Mouse (Mus musculus) CH12.LX (cell line): ENCODE measurements around the gene Intu. TPM values are rescaled to one million over a fixed set of nuclear protein-coding genes. Genes with fewer than 3 reads are reported as not detected.

ENCODE experiments used
- DNase-seq: peaks from one replicate; pipeline ENCODE4 v3.0.0-alpha.2; 2013; ENCODE audit errors: extremely low read depth
- H3K27ac ChIP-seq: 2 replicates; pipeline ENCODE4 v1.5.1; 2012; ENCODE audit warnings: low read depth, mild to moderate bottlenecking, control low read depth, moderate library complexity; ENCODE audit not compliant: insufficient read depth
- H3K27me3 ChIP-seq: replicated peaks from 2 replicates; pipeline ENCODE3; 2012; ENCODE audit warnings: inconsistent platforms
- H3K36me3 ChIP-seq, 2 experiments: replicated peaks in 1 of 2; 2 replicates each; pipeline versions ENCODE3 to v1.6.1; 2012; ENCODE audit warnings: inconsistent platforms in 1 of 2, low read length in 1 of 2, mild to moderate bottlenecking in 1 of 2, mixed read lengths in 1 of 2, moderate library complexity in 1 of 2; ENCODE audit not compliant: control insufficient read depth in 1 of 2, insufficient read depth in 1 of 2
- H3K4me1 ChIP-seq, 2 experiments: 2 replicates each; pipeline ENCODE4 v1.6.1; 2012; ENCODE audit warnings: inconsistent platforms in 1 of 2, moderate library complexity in 1 of 2; ENCODE audit not compliant: insufficient read depth in 2 of 2, control insufficient read depth in 1 of 2
- H3K4me2 ChIP-seq: 2 replicates; pipeline ENCODE4 v1.6.1; 2012; ENCODE audit warnings: low read depth, mild to moderate bottlenecking, control low read depth; ENCODE audit not compliant: poor library complexity, insufficient read depth, severe bottlenecking
- H3K4me3 ChIP-seq, 3 experiments: fragments of 150-350 bp in 1 of 3; sonication (generic) in 1 of 3; replicated peaks in 1 of 3; 2 replicates each; pipeline versions ENCODE3 to v1.5.1; 2011 to 2012; ENCODE audit warnings: low read depth in 2 of 3, low read length in 2 of 3, mild to moderate bottlenecking in 2 of 3, moderate library complexity in 2 of 3, control low read depth in 1 of 3, improper control_type of control experiment in 1 of 3, inconsistent platforms in 1 of 3, mixed read lengths in 1 of 3; ENCODE audit not compliant: poor library complexity in 1 of 3
- H3K79me2 ChIP-seq: replicated peaks from 2 replicates; pipeline ENCODE4 v1.6.1; 2012; ENCODE audit warnings: mild to moderate bottlenecking, moderate library complexity; ENCODE audit not compliant: control insufficient read depth, poor library complexity, insufficient read depth, severe bottlenecking; ENCODE audit errors: extremely low read depth
- H3K9ac ChIP-seq: 2 replicates; pipeline ENCODE4 v1.6.1; 2012; ENCODE audit warnings: low read depth, mild to moderate bottlenecking, control low read depth, moderate library complexity; ENCODE audit not compliant: insufficient read depth
- H3K9me3 ChIP-seq: replicated peaks from 2 replicates; pipeline ENCODE3; 2012; ENCODE audit warnings: low read length, inconsistent platforms, mixed read lengths
- BHLHE40 ChIP-seq: IDR thresholded peaks from 2 replicates; pipeline ENCODE4 v1.6.1; 2011; ENCODE audit warnings: mild to moderate bottlenecking, low read depth, low read length, improper control_type of control experiment
- CHD2 ChIP-seq: IDR thresholded peaks from 2 replicates; pipeline ENCODE4 v1.6.1; 2011; ENCODE audit warnings: low read length, improper control_type of control experiment
- CTCF ChIP-seq, 2 experiments: IDR thresholded peaks in 1 of 2; conservative IDR thresholded peaks in 1 of 2; 2 replicates each; pipeline ENCODE4 v1.5.1; 2011 to 2012; ENCODE audit warnings: low read depth in 2 of 2, low read length in 2 of 2, improper control_type of control experiment in 1 of 2, inconsistent platforms in 1 of 2, mild to moderate bottlenecking in 1 of 2, moderate library complexity in 1 of 2
- ELF1 ChIP-seq: IDR thresholded peaks from 2 replicates; pipeline ENCODE4 v1.6.1; 2014; ENCODE audit warnings: low read depth, mild to moderate bottlenecking, inconsistent platforms, low read length, improper control_type of control experiment
- EP300 ChIP-seq: IDR thresholded peaks from 2 replicates; pipeline ENCODE4 v1.6.1; 2011; ENCODE audit warnings: low read length, improper control_type of control experiment
- ETS1 ChIP-seq: conservative IDR thresholded peaks from 2 replicates; pipeline ENCODE4 v1.6.1; 2012; ENCODE audit warnings: low read depth, mild to moderate bottlenecking, inconsistent platforms, low read length, improper control_type of control experiment, moderate library complexity
- GABPA ChIP-seq: IDR thresholded peaks from 2 replicates; pipeline ENCODE4 v1.6.1; 2012; ENCODE audit warnings: low read depth, low read length, improper control_type of control experiment, inconsistent platforms; ENCODE audit not compliant: insufficient replicate concordance
- HCFC1 ChIP-seq: IDR thresholded peaks from 2 replicates; pipeline ENCODE4 v1.6.1; 2012; ENCODE audit warnings: low read depth, mild to moderate bottlenecking, inconsistent platforms, low read length, improper control_type of control experiment
- IRF4 ChIP-seq: IDR thresholded peaks from 2 replicates; pipeline ENCODE4 v1.6.1; 2014; ENCODE audit warnings: low read depth, mild to moderate bottlenecking, inconsistent platforms, low read length, improper control_type of control experiment
- KAT2A ChIP-seq: IDR thresholded peaks from 2 replicates; pipeline ENCODE4 v1.6.1; 2012; ENCODE audit warnings: low read length, improper control_type of control experiment, inconsistent platforms; ENCODE audit not compliant: insufficient replicate concordance
- MAX ChIP-seq: IDR thresholded peaks from 2 replicates; pipeline ENCODE4 v1.6.1; 2011; ENCODE audit warnings: low read length, improper control_type of control experiment
- MEF2A ChIP-seq: IDR thresholded peaks from 2 replicates; pipeline ENCODE4 v1.6.1; 2014; ENCODE audit warnings: low read depth, mild to moderate bottlenecking, inconsistent platforms, low read length, improper control_type of control experiment, borderline replicate concordance
- MXI1 ChIP-seq: IDR thresholded peaks from 2 replicates; pipeline ENCODE4 v1.6.1; 2011; ENCODE audit warnings: mild to moderate bottlenecking, low read depth, low read length, improper control_type of control experiment
- NELFE ChIP-seq: IDR thresholded peaks from 2 replicates; pipeline ENCODE4 v1.6.1; 2011; ENCODE audit warnings: low read depth, low read length, improper control_type of control experiment
- POLR2A ChIP-seq: IDR thresholded peaks from 2 replicates; pipeline ENCODE4 v1.6.1; 2011; ENCODE audit warnings: low read depth, mild to moderate bottlenecking, improper control_type of control experiment, low read length
- POLR2AphosphoS2 ChIP-seq: IDR thresholded peaks from 2 replicates; pipeline ENCODE4 v1.6.1; 2011; ENCODE audit warnings: low read depth, low read length, improper control_type of control experiment
- RAD21 ChIP-seq: IDR thresholded peaks from 2 replicates; pipeline ENCODE4 v1.6.1; 2011; ENCODE audit warnings: low read depth, mild to moderate bottlenecking, low read length, improper control_type of control experiment, moderate library complexity
- RCOR1 ChIP-seq: conservative IDR thresholded peaks from 2 replicates; pipeline ENCODE4 v1.6.1; 2012; ENCODE audit warnings: low read depth, mild to moderate bottlenecking, inconsistent platforms, low read length, improper control_type of control experiment
- SIN3A ChIP-seq: IDR thresholded peaks from 2 replicates; pipeline ENCODE4 v1.6.1; 2012; ENCODE audit warnings: low read length, improper control_type of control experiment, inconsistent platforms
- SMC3 ChIP-seq: IDR thresholded peaks from 2 replicates; pipeline ENCODE4 v1.6.1; 2011; ENCODE audit warnings: low read depth, low read length, improper control_type of control experiment
- TBP ChIP-seq: conservative IDR thresholded peaks from 2 replicates; pipeline ENCODE4 v1.6.1; 2011; ENCODE audit warnings: low read depth, low read length, improper control_type of control experiment
- USF2 ChIP-seq: conservative IDR thresholded peaks from 2 replicates; pipeline ENCODE4 v1.6.1; 2011; ENCODE audit warnings: low read depth, low read length, improper control_type of control experiment
- dilution Hi-C: fragments of 300-500 bp; cut with MboI; formaldehyde crosslinking; loops from 2 replicates; pipeline ENCODE4 v1.14.3; 2020; ENCODE audit warnings: low sequenced_read_pairs; ENCODE audit not compliant: extremely low pct_unique_long_range_greater_than_20kb, extremely low pct_ligation_motif_present
- in situ Hi-C: fragments of 300-500 bp; cut with MboI; formaldehyde crosslinking; loops from 3 replicates; pipeline ENCODE4 v1.14.3; 2019; ENCODE audit warnings: low sequenced_read_pairs, low pct_ligation_motif_present, low pct_unique_long_range_greater_than_20kb, mixed read lengths
- polyA plus RNA-seq: library from polyadenylated mRNA; unstranded; fragments of >175 nt; gene quantifications from 2 replicates; pipeline ENCODE4 v1.2.1, GENCODE M21; 2012; ENCODE audit warnings: low read depth; ENCODE audit not compliant: insufficient read length
- total RNA-seq, 2 experiments: library from RNA; depleted of rRNA; stranded (reverse); fragments of 300-350 nt in 1 of 2; fragments of >200 nt in 1 of 2; gene quantifications; 2 replicates each; pipeline ENCODE4 v1.2.3; 2012 to 2014

The Intu gene
- total and polyA plus RNA-seq, 3 experiments = not detected

DNA sequence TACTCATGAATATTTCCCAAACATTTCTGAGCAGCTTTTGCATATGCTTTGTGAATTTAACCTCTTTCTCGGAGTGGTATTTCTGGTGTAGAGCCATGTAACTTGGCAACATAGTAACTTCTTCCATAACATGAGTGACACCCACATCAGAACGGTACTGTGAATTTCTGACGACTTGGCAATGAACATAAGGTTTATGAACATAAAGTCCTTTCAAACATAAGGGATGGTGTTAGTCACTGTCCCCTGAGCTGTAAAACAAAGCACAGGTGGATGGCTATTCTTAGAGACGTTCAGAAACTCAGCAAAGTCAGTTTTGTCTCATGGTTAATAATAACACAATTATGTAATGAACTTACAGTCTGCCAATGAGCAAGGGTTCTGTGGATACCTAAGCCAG, 3.1 kb downstream of the Intu start:
- H3K9me3 ChIP-seq = peaks cover 17% of the 10 kb centered on the region
- dilution Hi-C loops = no loop called here
- no peak for DNase-seq
- H3K4me2 ChIP-seq = no peak overlapping the region
- TF ChIP-seq RCOR1 (no peak), CHD2 (no peak), SMC3 (no peak), EP300 (peak; percentile 54), ETS1 (no peak; the same call in 1 of the 2 replicates), MXI1 (no peak), POLR2A (no peak), BHLHE40 (0 out of 2 replicates have a peak, but pooled peaks have one; percentile 24), POLR2AphosphoS2 (no peak), KAT2A (no peak), MEF2A (peak; percentile 72; the same call in 1 of the 2 replicates)
- no peak overlapping the region for H3K4me3 ChIP-seq
- no peaks in the 10 kb centered on the region for H3K27me3 ChIP-seq
- in situ Hi-C loops = no loop called here
- H3K36me3 ChIP-seq = no peaks in the 10 kb centered on the region
- H3K79me2 ChIP-seq = no peaks in the 10 kb centered on the region
- no peak overlapping the region for H3K9ac ChIP-seq
- H3K27ac ChIP-seq = no peak overlapping the region
- H3K4me1 ChIP-seq = peaks cover 4 to 13% of the 10 kb centered on the region in 2 experiments

DNA sequence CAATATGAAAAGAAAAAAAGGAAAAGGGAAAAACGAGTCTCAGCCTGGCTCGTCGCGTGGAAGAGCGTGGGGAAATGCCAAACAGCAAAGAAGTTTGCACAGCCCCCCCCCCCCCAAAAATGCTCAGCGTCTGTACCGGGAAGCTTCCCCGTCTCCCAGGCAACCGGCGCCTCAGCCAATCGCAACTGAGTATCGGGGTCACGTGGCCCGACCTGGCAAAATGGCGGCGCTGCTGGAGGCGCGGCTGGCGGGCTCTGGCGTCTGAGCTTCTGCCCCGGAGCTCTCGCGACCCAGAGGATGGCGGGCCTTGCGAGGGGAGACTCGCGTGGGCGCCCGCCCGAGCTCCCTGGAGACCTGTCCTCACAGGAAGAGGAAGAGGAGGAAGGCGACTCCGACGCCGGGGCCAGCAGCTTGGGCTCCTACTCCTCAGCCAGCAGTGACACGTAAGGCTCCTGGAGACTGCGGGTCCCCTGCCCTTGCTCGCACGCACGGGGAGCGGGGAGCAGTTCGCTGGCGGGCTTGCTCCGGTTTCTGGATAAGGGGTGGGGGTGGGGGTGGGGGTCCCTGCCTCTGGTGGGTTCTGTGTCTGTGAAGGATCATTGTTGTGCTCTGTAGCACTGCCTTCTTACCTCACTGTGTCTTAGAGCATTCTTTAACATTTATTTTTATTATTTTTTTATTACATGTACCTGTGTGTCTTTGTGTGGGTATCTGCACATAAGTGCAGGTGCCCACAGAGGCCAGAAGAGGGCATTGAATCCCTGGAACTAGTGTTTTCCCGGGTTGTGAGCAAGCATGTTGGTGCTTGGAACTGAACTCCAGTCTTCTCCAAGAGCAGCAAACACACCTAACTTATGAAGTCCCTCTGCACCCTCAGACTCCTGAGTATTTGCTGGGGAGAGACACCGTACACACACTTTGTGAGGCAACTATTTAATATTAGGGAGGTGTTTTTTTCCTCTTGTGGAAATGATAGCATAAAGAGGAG, 9.8 kb downstream of the Intu start:
- Histone ChIP-seq H3K36me3 (no peaks in the 10 kb centered on the region), H3K9ac (no peak overlapping the region), H3K27me3 (no peaks in the 10 kb centered on the region), H3K4me1 (peaks cover 0 to 5% of the 10 kb centered on the region in 2 experiments; a peak in 2 of 4 replicates), H3K4me3 (no peak overlapping the region)
- DNase-seq = no peak
- no peak for TF ChIP-seq MAX
- no peak for TF ChIP-seq TBP
- TF ChIP-seq GABPA = no peak
- no peak for TF ChIP-seq NELFE
- no peak for TF ChIP-seq POLR2AphosphoS2
- TF ChIP-seq HCFC1 = no peak
- no peak for TF ChIP-seq CTCF (conservative IDR thresholded peaks at IDR 0.05 in 1 of 2, IDR thresholded peaks at IDR 0.05 in 1 of 2; ENCODE audit: low read depth in 2 of 2, low read length in 2 of 2)
- TF ChIP-seq SIN3A = no peak
- TF ChIP-seq EP300 = no peak
- TF ChIP-seq RCOR1 = no peak
- TF ChIP-seq ELF1 = no peak
- no peak for TF ChIP-seq ETS1
- TF ChIP-seq RAD21 = no peak
- TF ChIP-seq USF2 = no peak
- TF ChIP-seq BHLHE40 = no peak
- no peak for TF ChIP-seq KAT2A
- no peak for TF ChIP-seq IRF4
- TF ChIP-seq, all 38 proteins: peak for 0
- H3K4me2 ChIP-seq = no peak overlapping the region
- in situ Hi-C loops = no loop called here
- no peaks in the 10 kb centered on the region for H3K79me2 ChIP-seq
- dilution Hi-C loops = no loop called here
- no peak overlapping the region for H3K27ac ChIP-seq
- H3K9me3 ChIP-seq = peaks cover 6% of the 10 kb centered on the region
